Mouse (Mus musculus): ENCODE results near the gene Slc17a5.

Gene Slc17a5

DNA sequence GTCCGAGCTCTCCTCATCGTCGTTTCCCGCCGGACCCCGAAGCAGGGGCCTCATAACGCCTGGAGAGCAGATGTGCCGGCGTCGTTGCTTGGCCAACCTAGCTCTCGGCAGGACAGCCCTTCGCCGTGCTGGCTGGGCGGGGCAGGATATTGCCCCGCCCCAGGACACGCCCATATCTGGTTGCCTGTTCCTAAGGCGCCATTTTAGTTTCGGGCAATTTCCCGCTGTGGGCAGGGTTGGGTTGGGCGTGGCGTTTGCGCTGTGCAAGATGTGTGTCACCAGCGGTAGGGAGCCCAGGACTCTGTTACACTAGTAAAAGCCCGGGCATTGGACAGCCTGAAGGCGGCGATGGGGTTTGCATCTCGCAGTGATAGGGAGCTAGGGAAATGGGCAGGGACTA, at the start of gene Slc17a5:
Slc17a5 (minus strand) TSS at position 128 of the 400 bp plus-strand sequence.
- peak; percentile 95 for DNase-seq (ENCODE audit: low spot score)

DNA sequence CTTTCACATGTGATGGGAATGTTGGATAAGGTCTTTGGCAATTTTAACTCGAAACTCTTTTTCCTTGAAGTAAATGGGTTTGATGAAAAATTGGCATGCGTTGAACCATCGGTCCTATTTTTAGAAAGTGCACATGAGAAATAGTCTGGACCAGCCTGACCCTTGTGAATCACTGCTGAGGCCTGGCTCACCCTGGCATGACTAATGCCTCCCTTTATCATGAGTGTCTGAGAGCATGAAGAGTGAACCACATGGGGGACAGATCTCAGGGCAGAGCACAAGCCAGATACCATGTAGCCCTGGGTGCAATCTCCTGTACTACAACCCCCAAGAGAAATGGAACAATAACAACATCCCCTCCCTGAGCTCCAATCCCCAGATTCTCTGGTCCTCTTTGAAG, 46.1 kb upstream of the Slc17a5 start:
- DNase-seq (ENCODE audit: low spot score): no peak

- no peak for DNase-seq (ENCODE audit: low spot score)
Measured at GRCm38 (mm10) chr9:78631755-78632434, 44.1 kb upstream of the Slc17a5 start.

GRCm38 (mm10) chr9:78629991-78630390, 42.1 kb upstream of the Slc17a5 start:
- DNase-seq (ENCODE audit: low spot score): no peak

DNA sequence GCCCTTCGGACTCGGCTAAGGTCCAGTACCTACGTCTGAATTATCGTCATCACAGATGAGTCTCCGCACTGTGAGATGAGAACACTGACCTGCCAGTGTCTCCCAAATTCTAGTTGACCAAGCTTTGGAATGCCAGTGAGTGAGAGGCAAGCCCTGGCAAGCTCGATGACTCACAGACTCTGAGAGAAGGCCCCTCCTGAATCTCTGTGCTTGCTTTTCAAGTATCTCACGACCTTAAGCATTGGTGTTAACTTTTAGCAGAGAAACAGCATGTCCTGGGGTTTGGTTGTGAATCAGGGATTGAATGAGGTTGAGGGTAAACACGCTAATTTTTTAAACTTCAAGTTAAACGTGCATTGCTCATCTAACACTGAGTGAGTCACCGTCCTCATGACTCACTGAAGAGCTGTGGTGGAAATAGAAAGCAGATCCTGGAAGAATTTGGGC, 35.5 kb upstream of the Slc17a5 start:
- DNase-seq (ENCODE audit: low spot score): no peak

- no peak for DNase-seq (ENCODE audit: low spot score)
Measured at GRCm38 (mm10) chr9:78619285-78619684, 31.4 kb upstream of the Slc17a5 start.

- peak; percentile 2 for DNase-seq (ENCODE audit: low spot score)
Measured at GRCm38 (mm10) chr9:78615401-78616021, 27.7 kb upstream of the Slc17a5 start, which contains the start of gene Cd109. Cd109 (plus strand) TSS chr9:78615546.

GRCm38 (mm10) chr9:78614201-78614600, 26.4 kb upstream of the Slc17a5 start:
- DNase-seq (ENCODE audit: low spot score): no peak

DNA sequence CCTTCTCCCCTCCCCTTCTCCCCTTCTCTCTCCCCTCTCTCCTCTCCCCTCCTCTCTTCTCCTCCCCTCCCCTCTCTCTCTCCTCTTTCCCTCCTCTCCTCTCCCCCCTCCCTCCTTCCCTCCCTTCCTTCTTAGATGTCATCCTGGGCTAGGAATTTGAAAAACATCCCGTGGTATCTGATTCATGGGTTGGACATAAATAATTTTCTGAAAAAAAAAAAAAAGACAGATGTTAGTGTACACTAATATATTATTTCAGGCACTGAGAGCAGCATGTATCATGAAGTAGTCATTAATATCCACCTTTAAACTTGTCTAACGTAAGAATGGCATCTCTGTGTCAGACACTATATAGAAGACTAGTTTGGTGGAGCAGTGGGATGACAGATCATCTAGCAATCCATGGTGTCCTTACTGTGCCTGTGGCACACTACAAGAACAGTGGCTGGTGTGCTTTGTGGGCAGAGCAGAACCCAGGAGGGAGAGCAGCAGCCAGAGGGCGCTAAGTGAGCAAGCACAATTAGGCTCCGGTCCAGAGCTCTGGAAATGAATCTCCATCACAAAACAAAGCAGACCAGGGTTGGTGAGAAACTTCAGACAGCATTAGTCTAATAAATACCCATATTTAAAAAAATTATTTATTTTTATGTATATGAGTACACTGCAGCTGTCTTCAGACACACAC, 13.3 kb upstream of the Slc17a5 start:
- DNase-seq (ENCODE audit: low spot score): no peak

- DNase-seq (ENCODE audit: low spot score): no peak
Measured at GRCm38 (mm10) chr9:78599927-78600326, 12.1 kb upstream of the Slc17a5 start.

DNA sequence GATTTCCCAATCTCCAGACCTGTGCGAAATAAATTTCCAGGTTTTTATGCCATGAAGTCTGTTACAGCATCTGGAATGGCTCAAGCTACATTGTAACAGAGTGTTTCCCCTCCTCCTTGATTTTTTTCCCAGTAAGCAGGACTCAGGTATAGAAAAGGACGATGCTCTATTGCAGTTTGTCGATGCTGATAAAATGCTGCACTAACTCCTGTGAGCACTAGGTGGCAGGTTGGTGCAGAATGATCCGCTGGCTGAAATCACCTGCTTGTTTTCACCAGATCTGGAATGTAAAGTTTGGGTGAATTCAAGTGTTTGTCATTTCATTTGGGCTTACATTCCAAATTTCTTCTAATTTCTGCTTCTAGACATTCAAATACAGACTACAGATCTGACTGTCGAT, 9.0 kb upstream of the Slc17a5 start:
- peak; percentile 18 for DNase-seq (ENCODE audit: low spot score)

GRCm38 (mm10) chr9:78595769-78596555, 8.1 kb upstream of the Slc17a5 start:
- DNase-seq (ENCODE audit: low spot score): no peak

- DNase-seq (ENCODE audit: low spot score): no peak
Measured at GRCm38 (mm10) chr9:78595257-78595656, 7.4 kb upstream of the Slc17a5 start.

- DNase-seq (ENCODE audit: low spot score): no peak
Measured at GRCm38 (mm10) chr9:78590471-78590870, 2.6 kb upstream of the Slc17a5 start.

GRCm38 (mm10) chr9:78588411-78589033, 681 bp upstream of the Slc17a5 start:
- peak; percentile 27 for DNase-seq (ENCODE audit: low spot score)

DNA sequence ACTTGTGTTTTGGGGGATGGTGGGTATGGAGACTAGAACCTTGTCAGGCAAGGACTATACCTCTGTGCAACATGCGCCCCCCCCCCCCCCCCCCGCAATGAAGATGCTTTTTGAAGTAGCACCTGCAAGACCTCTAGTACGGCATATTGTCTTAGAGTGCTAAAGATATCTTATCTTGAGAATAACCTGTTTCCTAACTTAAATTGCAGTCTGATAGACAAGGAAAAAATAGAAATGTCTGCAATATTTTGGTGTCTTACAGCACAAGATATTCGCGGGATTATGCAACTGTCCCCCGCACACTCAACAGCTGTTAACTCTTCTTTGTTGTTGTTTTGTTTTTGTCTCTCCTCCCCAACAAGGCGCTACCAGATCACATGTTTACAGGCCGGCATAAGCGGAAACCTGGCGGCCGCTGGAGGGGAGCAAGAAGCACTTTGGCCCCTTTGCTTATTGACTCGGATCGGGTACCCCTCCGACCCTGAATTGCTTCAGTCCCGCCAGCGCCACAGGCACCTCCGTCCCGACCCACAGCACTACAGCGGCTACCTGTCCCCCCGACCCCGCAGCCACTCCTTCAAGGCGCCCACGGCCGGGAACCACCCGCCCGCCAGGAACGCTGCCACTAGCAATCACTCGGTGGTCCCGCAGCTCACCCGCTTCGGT, 490 bp downstream of the Slc17a5 start:
- DNase-seq (ENCODE audit: low spot score): peak; percentile 18

DNA sequence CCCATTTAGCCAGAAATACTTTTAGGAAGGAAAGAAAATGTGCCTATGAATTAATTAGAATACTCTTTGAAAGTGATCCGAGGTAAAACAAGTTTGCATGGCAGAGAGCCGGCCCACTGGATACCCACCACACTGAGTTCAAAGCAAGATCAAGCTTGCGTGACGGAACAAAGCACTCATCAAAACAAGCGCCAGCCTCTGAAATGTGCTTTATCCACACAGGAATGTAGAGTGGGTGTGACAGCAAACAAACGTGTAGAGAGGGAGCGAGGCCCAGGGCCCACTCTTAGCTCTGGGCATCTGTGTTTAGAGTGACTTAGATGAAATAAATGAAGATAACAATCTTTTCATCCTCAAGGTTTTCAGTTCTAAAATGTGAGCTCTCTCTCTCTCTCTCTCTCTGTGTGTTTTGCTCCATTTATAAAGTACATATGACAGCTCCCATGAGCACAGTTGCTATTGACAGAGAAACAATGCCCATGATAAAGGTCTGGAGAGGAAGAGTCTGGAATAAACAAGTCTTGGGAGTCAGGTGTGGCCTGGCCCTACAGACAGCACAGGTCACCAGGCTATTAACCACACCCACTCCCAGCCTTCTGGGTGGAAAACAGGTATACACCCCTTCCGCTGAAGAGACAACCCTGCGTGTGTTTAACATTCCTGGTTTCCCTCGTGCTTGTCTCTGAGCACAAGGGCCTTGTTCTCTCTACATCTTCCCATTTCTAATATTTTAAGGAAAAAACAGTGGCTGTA, 8.0 kb downstream of the Slc17a5 start:
- peak; percentile 8 for DNase-seq (ENCODE audit: low spot score)

DNA sequence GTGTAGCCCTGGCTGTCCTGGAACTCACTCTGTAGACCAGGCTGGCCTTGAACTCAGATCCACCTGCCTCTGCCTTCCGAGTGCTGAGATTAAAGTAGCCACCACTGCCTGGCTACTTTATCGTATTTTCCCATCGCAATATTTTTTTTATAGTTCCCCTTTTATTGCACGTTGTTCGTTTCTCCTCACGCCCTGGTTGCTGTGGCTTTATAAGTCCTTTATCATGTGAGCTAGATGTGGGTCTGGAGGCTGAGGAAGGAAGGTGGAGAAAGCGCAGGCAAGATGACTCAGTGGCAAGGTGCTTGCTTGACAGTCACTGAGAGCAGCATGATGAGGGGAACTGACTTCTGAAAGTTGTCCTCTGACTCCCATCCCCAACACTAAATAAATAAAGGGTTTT, 9.0 kb downstream of the Slc17a5 start:
- no peak for DNase-seq (ENCODE audit: low spot score)

GRCm38 (mm10) chr9:78576466-78576865, 11.4 kb downstream of the Slc17a5 start:
- DNase-seq (ENCODE audit: low spot score): no peak

GRCm38 (mm10) chr9:78569934-78570333, 17.9 kb downstream of the Slc17a5 start:
- DNase-seq (ENCODE audit: low spot score): no peak

DNA sequence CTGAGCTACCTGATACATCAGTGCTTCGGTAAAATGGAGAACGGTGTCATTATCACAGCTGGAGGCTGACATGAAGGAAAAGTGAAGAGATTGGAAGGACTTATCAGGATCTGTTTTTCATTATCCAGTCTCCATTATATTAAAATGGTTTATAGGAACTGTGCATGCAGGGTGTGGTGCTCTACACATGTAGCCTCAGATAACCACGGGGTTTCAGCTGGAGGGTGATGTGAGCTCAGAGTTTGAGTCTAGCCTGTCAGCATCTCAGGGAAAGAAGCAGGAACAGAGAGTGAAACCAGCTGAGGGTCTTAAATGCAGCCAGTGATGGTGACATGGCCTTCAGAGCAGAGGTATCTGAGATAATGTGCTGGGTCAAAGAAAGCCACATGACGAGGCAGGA, 28.4 kb downstream of the Slc17a5 start:
- DNase-seq (ENCODE audit: low spot score): no peak

Data from lung, postnatal 25 days (tissue).